Mouse (Mus musculus): ENCODE measurements at regions not wholly inside any gene's neighbourhood (a gene's known extent, or its start where the extent isn't known, plus 50 kb on each side); places are given as distances from the start of the nearest gene placed in this dataset.

GRCm38 (mm10) chr3:131056893-131057660, 53.2 kb upstream of the Lef1 start:
- no peaks in the 10 kb centered on the region for H3K36me3 ChIP-seq (ENCODE audit: control insufficient read depth, insufficient read depth, low read length)
- no peak overlapping the region for H3K4me2 ChIP-seq (replicated peaks; ENCODE audit: low read depth, low read length)
- no peak overlapping the region for H3K4me3 ChIP-seq (ENCODE audit: low read depth, low read length)
- WGBS: 70% methylated on average over 5 of the region's 5 CpGs
- no peaks in the 10 kb centered on the region for H3K27me3 ChIP-seq (ENCODE audit: control insufficient read depth, insufficient read depth, low read length)
- no peak overlapping the region for H3K27ac ChIP-seq (ENCODE audit: low read depth, low read length)
- H3K9ac ChIP-seq (ENCODE audit: low read depth, low read length): no peak overlapping the region
- DNase-seq (ENCODE audit: low spot score): no peak
- no peaks in the 10 kb centered on the region for H3K9me3 ChIP-seq (ENCODE audit: control insufficient read depth, low read length)
- no peaks in the 10 kb centered on the region for H3K4me1 ChIP-seq (replicated peaks; ENCODE audit: control insufficient read depth, insufficient read depth, low read length)
- no peak for ATAC-seq (ENCODE audit: low FRiP score)

DNA sequence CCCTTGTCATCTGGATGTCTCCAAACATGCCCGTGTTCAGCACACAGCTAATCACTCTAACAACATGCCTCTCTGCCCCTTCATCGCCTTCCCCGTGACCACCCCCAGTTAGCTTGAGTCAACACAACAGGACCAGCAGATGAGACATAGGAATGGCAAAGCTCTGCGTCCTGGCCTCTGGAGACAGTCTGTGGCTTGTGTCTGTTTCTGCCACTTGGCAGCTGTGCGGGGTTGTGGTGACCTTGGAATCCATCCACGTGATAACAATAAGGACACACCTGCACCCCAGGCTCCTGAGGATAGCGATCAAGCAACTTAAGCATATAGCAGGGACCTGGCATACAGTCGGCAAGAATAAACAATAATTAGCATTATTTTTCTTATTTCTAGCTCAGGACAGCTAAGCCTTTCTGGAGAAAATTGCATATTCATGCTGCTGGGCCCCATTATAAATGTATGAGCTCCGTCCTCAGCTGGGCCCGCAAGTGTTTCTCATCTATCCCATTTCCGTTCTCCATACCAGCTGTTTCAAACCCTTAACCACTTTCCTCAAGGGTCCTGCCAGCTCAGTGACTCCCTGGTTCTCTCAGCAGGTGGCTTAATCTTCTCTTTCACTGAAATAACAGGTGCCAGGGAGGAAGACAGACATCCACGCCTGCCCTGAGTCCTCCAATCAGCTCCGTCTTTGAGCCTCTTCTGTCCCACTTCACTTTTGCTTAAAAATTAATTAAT, 55.9 kb upstream of the Lef1 start:
- Histone ChIP-seq H3K9me3 (ENCODE audit: control insufficient read depth, low read length) (no peaks in the 10 kb centered on the region), H3K4me1 (replicated peaks; ENCODE audit: control insufficient read depth, insufficient read depth, low read length) (no peaks in the 10 kb centered on the region), H3K4me3 (ENCODE audit: low read depth, low read length) (no peak overlapping the region), H3K9ac (ENCODE audit: low read depth, low read length) (no peak overlapping the region), H3K27me3 (ENCODE audit: control insufficient read depth, insufficient read depth, low read length) (no peaks in the 10 kb centered on the region), H3K4me2 (replicated peaks; ENCODE audit: low read depth, low read length) (no peak overlapping the region), H3K36me3 (ENCODE audit: control insufficient read depth, insufficient read depth, low read length) (no peaks in the 10 kb centered on the region), H3K27ac (ENCODE audit: low read depth, low read length) (no peak overlapping the region)
- ATAC-seq (ENCODE audit: low FRiP score) (peak; percentile 74; the same call in 1 of the 2 replicates), DNase-seq (ENCODE audit: low spot score) (peak; percentile 31)
- 67% methylated on average over 13 of the region's 13 CpGs for WGBS

GRCm38 (mm10) chr3:131047716-131048115, 62.6 kb upstream of the Lef1 start:
- H3K4me1 ChIP-seq (replicated peaks; ENCODE audit: control insufficient read depth, insufficient read depth, low read length): no peaks in the 10 kb centered on the region
- no peak overlapping the region for H3K9ac ChIP-seq (ENCODE audit: low read depth, low read length)
- ATAC-seq (ENCODE audit: low FRiP score): no peak
- H3K27ac ChIP-seq (ENCODE audit: low read depth, low read length): no peak overlapping the region
- H3K27me3 ChIP-seq (ENCODE audit: control insufficient read depth, insufficient read depth, low read length): no peaks in the 10 kb centered on the region
- DNase-seq (ENCODE audit: low spot score): no peak
- 75% methylated on average over 3 of the region's 3 CpGs for WGBS
- no peak overlapping the region for H3K4me2 ChIP-seq (replicated peaks; ENCODE audit: low read depth, low read length)
- no peaks in the 10 kb centered on the region for H3K9me3 ChIP-seq (ENCODE audit: control insufficient read depth, low read length)
- no peak overlapping the region for H3K4me3 ChIP-seq (ENCODE audit: low read depth, low read length)
- H3K36me3 ChIP-seq (ENCODE audit: control insufficient read depth, insufficient read depth, low read length): no peaks in the 10 kb centered on the region

DNA sequence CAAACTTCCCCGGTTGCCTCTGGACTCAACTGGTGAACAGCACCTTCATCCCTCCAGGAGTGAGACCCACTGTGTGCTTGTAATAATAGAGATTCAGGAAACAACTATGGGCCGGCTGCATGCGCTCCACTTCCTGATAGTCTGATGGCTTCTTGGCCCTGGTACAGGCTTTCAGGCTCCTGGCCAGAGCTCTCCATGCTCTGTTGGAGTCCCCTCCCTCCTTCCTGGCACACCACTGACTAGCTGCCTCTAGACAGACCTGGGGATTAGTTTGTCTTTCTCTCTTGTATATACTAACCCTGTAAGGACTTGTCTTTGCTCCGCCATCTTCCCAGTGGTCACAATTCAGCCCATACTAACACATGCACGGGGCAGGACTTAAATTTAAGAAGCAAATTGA, 63.9 kb upstream of the Lef1 start:
- Histone ChIP-seq H3K27ac (ENCODE audit: low read depth, low read length) (no peak overlapping the region), H3K4me2 (replicated peaks; ENCODE audit: low read depth, low read length) (no peak overlapping the region), H3K36me3 (ENCODE audit: control insufficient read depth, insufficient read depth, low read length) (no peaks in the 10 kb centered on the region), H3K9me3 (ENCODE audit: control insufficient read depth, low read length) (no peaks in the 10 kb centered on the region), H3K27me3 (ENCODE audit: control insufficient read depth, insufficient read depth, low read length) (no peaks in the 10 kb centered on the region), H3K4me1 (replicated peaks; ENCODE audit: control insufficient read depth, insufficient read depth, low read length) (no peaks in the 10 kb centered on the region), H3K4me3 (ENCODE audit: low read depth, low read length) (no peak overlapping the region), H3K9ac (ENCODE audit: low read depth, low read length) (no peak overlapping the region)
- whole genome bisulfite sequencing: 86% methylated on average over 5 of the region's 5 CpGs
- DNase-seq (ENCODE audit: low spot score): no peak
- ATAC-seq (ENCODE audit: low FRiP score): no peak

- ATAC-seq (ENCODE audit: low FRiP score) (no peak), DNase-seq (ENCODE audit: low spot score) (no peak)
- no peaks in the 10 kb centered on the region for H3K36me3 ChIP-seq (ENCODE audit: control insufficient read depth, insufficient read depth, low read length)
- H3K4me2 ChIP-seq (replicated peaks; ENCODE audit: low read depth, low read length): no peak overlapping the region
- no peaks in the 10 kb centered on the region for H3K27me3 ChIP-seq (ENCODE audit: control insufficient read depth, insufficient read depth, low read length)
- H3K9ac ChIP-seq (ENCODE audit: low read depth, low read length): no peak overlapping the region
- 74% methylated on average over 4 of the region's 4 CpGs for WGBS
- no peaks in the 10 kb centered on the region for H3K9me3 ChIP-seq (ENCODE audit: control insufficient read depth, low read length)
- no peak overlapping the region for H3K4me3 ChIP-seq (ENCODE audit: low read depth, low read length)
- no peaks in the 10 kb centered on the region for H3K4me1 ChIP-seq (replicated peaks; ENCODE audit: control insufficient read depth, insufficient read depth, low read length)
- no peak overlapping the region for H3K27ac ChIP-seq (ENCODE audit: low read depth, low read length)
Measured at GRCm38 (mm10) chr3:131040214-131040825, 70.0 kb upstream of the Lef1 start.

GRCm38 (mm10) chr3:131037095-131037494, 73.2 kb upstream of the Lef1 start:
- H3K4me1 ChIP-seq (replicated peaks; ENCODE audit: control insufficient read depth, insufficient read depth, low read length): no peaks in the 10 kb centered on the region

DNA sequence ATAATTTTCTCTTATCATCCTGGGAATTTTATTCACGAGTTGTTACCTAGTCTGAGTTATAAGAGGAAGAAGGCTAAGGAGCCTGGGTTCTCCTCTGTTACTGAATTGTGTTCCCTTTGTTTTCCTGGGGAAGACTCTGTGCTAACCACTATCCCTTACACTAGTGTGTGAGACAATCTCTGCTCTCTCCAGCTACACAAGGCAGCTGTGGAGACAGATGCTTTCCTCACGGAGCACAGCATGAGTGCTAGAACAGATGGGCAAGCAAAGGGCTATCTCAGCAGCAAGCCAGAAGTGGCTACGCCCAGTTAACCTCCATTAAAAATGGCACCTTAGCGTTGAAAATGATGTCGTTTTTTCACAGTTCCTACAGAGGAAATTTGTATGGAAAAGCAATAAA, 75.5 kb upstream of the Lef1 start:
- Histone ChIP-seq H3K9me3 (ENCODE audit: control insufficient read depth, low read length) (no peaks in the 10 kb centered on the region), H3K9ac (ENCODE audit: low read depth, low read length) (no peak overlapping the region), H3K27me3 (ENCODE audit: control insufficient read depth, insufficient read depth, low read length) (no peaks in the 10 kb centered on the region), H3K4me3 (ENCODE audit: low read depth, low read length) (no peak overlapping the region), H3K4me1 (replicated peaks; ENCODE audit: control insufficient read depth, insufficient read depth, low read length) (no peaks in the 10 kb centered on the region), H3K27ac (ENCODE audit: low read depth, low read length) (no peak overlapping the region), H3K4me2 (replicated peaks; ENCODE audit: low read depth, low read length) (no peak overlapping the region), H3K36me3 (ENCODE audit: control insufficient read depth, insufficient read depth, low read length) (no peaks in the 10 kb centered on the region)
- 58% methylated on average over 5 of the region's 5 CpGs for WGBS
- DNase-seq (ENCODE audit: low spot score) (no peak), ATAC-seq (ENCODE audit: low FRiP score) (no peak)

More at GRCm38 (mm10) chr3:131037095-131037494, 73.2 kb upstream of the Lef1 start:
- ATAC-seq (ENCODE audit: low FRiP score) (no peak), DNase-seq (ENCODE audit: low spot score) (no peak)
- H3K27ac ChIP-seq (ENCODE audit: low read depth, low read length): no peak overlapping the region
- WGBS: 87% methylated on average over 5 of the region's 5 CpGs
- H3K36me3 ChIP-seq (ENCODE audit: control insufficient read depth, insufficient read depth, low read length): no peaks in the 10 kb centered on the region
- no peaks in the 10 kb centered on the region for H3K9me3 ChIP-seq (ENCODE audit: control insufficient read depth, low read length)
- no peak overlapping the region for H3K9ac ChIP-seq (ENCODE audit: low read depth, low read length)
- H3K4me3 ChIP-seq (ENCODE audit: low read depth, low read length): no peak overlapping the region
- no peaks in the 10 kb centered on the region for H3K27me3 ChIP-seq (ENCODE audit: control insufficient read depth, insufficient read depth, low read length)
- no peak overlapping the region for H3K4me2 ChIP-seq (replicated peaks; ENCODE audit: low read depth, low read length)

DNA sequence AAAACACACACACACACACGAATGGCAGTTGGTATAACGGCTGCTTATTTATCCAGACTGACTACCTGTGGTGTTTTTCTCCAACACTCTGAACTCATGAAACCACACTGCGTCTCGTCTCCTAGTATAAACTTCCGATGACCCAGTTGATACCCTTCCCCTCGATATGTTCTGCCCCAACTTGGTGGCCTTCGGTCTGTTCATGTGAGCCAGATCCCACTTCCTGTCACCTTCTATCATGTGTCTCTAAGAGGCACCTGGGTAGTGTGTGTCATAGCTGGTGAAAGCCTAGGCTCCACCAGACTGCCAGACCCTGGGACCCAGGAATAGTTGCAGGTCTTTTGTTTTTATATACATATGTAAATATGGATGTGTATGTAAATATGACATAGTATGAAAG, 83.9 kb upstream of the Lef1 start:
- no peaks in the 10 kb centered on the region for H3K27me3 ChIP-seq (ENCODE audit: control insufficient read depth, insufficient read depth, low read length)
- no peaks in the 10 kb centered on the region for H3K36me3 ChIP-seq (ENCODE audit: control insufficient read depth, insufficient read depth, low read length)
- no peak overlapping the region for H3K4me3 ChIP-seq (ENCODE audit: low read depth, low read length)
- no peak for DNase-seq (ENCODE audit: low spot score)
- no peaks in the 10 kb centered on the region for H3K9me3 ChIP-seq (ENCODE audit: control insufficient read depth, low read length)
- H3K4me2 ChIP-seq (replicated peaks; ENCODE audit: low read depth, low read length): no peak overlapping the region
- H3K4me1 ChIP-seq (replicated peaks; ENCODE audit: control insufficient read depth, insufficient read depth, low read length): no peaks in the 10 kb centered on the region
- ATAC-seq (ENCODE audit: low FRiP score): no peak
- WGBS: 89% methylated on average over 7 of the region's 7 CpGs
- no peak overlapping the region for H3K9ac ChIP-seq (ENCODE audit: low read depth, low read length)
- H3K27ac ChIP-seq (ENCODE audit: low read depth, low read length): no peak overlapping the region
